Mouse (Mus musculus): ENCODE measurements at regions not wholly inside any gene's neighbourhood (a gene's known extent, or its start where the extent isn't known, plus 50 kb on each side); places are given as distances from the start of the nearest gene placed in this dataset.

- TF ChIP-seq POLR2A (IDR thresholded peaks at IDR 0.05; ENCODE audit: insufficient read length, low read depth), result no peak
- no peak for TF ChIP-seq MAX (IDR thresholded peaks at IDR 0.05; ENCODE audit: low read depth)
- no peak for TF ChIP-seq POLR2AphosphoS2 (IDR thresholded peaks at IDR 0.05; ENCODE audit: insufficient read length, low read depth)
- no peak for TF ChIP-seq SRF (IDR thresholded peaks at IDR 0.05; ENCODE audit: control insufficient read depth, insufficient read length, low read depth)
- TF ChIP-seq USF1 (IDR thresholded peaks at IDR 0.05; ENCODE audit: low read depth), result no peak
- TF ChIP-seq MYOD1 (IDR thresholded peaks at IDR 0.05; ENCODE audit: control insufficient read depth in 1 of 3, insufficient read length in 2 of 3, low read depth in 2 of 3), result no peak
- TF ChIP-seq E2F4 (IDR thresholded peaks at IDR 0.05; ENCODE audit: insufficient read depth), result no peak
- no peak for TF ChIP-seq MYOG (IDR thresholded peaks at IDR 0.05; ENCODE audit: control insufficient read depth in 1 of 3, insufficient read depth in 1 of 3, insufficient read length in 2 of 3, low read depth in 2 of 3)
- no peak for TF ChIP-seq TCF3 (IDR thresholded peaks at IDR 0.05; ENCODE audit: insufficient read length, low read depth)
- no peak for TF ChIP-seq TCF12 (IDR thresholded peaks at IDR 0.05; ENCODE audit: insufficient read depth, poor library complexity, severe bottlenecking)
Measured at GRCm38 (mm10) chr3:8163030-8163429, 1446.9 kb downstream of the Zfp704 start.

Measured in myocyte (in vitro differentiated cells).